Mouse (Mus musculus): ENCODE results near the gene Tnfrsf12a. TPM values are rescaled to one million over a fixed set of nuclear protein-coding genes. Genes with fewer than 3 reads are reported as not detected.

Gene Tnfrsf12a
- 13.4 TPM for polyA plus RNA-seq (2017; shearing (Covaris generic))

DNA sequence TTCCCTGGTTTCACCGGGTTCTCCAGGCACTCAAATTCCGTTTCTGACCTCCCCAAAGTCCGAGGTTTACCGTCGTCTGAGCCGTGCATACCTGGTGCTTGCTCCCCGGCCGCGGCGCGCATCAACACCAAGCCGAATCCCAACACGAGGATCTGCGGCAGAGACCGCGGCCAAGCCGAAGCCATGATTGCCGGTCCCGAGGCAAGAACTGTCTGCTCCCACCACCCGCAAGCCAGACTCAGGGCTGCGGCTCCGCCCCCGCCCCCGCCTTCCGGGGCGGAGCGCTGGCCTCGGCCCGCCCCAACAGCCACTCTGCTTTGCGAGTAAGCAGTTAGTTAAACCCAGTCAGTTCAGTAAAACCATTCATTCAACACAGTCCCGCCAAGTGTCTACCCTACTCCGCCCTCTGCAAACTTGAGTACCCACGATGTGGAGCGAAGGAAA, at the start of gene Tnfrsf12a:
Gene Tnfrsf12a (minus strand): TSS at position 233 of the 444 bp plus-strand sequence.

DNA sequence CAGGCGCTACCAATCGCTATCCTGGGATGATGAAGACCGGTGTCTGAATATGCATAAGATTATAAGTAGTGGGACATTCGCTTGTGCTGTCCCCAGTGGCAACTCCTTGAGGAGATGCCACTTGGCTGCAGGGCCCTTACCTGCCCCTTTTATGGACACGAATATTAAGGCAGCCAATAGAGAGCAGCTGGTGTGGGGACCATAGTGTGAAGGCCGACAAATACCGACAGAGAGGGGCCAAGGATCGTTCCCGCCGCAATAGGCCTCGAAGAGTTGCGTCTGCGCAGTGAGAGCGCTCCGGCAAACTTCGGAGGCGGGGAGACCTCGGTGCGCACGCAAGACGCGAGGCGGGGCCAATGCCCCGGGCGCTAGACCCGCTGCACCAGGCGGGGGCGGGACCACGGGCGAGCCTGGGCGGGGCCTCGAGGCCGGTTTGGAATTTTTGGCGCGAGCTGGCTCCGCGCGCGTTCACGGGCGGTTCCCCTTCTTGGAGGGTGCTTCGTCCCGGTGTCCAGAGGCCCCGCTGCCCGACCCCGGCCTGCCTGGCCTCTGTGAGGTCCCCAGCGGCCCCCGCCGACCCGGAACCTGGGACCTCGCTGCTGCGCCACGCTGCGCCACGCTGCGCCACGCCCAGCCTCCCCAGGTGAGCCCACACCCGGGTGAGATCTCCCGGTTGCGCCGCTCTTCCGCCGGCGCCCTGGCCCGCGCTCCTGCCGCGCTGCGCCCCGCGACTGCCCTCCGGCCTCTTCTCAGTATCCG, 48.9 kb upstream of the Tnfrsf12a start, which contains the start of gene Pkmyt1:
Gene Pkmyt1 (plus strand): TSS at position 338 of the 759 bp plus-strand sequence.

DNA sequence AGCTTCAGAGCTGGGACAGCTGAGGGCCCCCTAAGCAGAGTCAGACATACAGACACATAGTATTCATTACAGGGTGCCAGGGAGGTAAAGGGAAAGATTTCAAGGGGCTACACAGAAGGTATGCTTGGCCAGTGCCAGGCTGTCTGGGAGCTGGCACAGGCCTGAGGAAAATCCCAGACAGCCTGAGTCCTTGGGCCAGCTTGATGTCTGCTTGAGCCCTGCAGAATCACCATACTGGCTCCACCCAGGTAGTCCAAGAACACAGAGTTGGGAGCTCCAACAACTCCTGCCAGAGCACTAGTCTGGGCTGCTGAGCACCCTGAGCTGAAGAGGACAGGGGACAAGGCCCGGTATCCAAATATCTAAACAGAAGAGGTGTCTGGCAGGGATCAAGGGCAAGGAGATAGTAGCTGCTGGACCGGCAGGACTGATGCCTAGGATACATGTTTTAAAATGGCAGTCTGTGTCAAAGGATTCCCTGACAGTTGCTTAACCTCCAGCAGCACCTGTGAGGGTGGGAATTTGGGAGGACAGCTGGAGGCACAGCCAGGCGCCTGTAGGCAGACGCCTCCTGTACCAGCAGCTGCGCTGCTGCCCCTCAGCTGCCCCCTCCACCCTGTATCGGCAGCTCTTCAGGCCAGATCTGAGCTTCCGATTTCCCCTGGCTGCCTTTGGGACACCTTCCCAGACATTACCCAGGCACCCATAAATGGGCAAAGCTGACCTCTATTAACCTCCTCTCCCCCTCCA, 45.3 kb upstream of the Tnfrsf12a start, which contains the start of gene 1520401A03Rik:
Gene 1520401A03Rik (minus strand): TSS at position 408 of the 750 bp plus-strand sequence.

DNA sequence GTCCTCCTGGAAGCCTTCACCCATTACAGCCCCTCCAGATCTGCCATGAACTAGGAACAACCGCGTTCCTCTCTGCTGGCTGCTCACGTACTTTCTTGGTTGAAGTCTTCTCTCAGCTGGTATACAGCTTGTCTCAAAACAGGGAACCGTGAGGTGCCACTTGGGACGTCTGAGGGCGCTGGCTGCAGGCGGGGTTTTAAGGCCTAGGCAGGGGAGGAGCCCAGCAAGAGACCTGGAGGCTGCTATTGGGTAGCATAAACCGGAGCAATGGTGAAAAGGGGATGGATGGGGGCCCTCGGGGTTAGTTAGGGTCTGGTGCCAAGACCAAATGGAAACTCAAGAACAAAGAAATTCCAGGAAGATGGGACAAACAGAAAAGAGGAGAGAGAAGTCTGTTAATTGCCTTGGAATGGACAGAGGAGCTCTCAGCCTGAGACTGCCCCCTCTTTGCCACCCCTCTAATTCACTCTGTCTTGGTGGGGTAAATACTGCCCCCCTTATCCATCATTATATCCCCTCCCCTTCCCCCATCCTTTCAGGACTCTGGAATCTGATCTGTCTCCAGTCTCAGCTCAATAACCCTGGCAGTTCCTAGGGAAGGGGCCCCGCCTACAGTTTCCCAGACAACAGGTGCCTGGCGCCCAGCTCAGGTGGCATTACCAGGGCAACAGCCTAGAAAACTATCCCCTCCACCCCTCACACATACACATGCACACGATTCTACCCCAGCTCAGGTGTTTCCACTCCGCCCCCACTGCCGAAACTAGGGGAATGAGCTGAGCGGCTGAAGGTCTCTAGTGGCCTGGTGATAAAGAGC, 6.8 kb upstream of the Tnfrsf12a start, which contains the start of gene Cldn9:
Gene Cldn9 (minus strand): TSS at position 171 of the 817 bp plus-strand sequence.

DNA sequence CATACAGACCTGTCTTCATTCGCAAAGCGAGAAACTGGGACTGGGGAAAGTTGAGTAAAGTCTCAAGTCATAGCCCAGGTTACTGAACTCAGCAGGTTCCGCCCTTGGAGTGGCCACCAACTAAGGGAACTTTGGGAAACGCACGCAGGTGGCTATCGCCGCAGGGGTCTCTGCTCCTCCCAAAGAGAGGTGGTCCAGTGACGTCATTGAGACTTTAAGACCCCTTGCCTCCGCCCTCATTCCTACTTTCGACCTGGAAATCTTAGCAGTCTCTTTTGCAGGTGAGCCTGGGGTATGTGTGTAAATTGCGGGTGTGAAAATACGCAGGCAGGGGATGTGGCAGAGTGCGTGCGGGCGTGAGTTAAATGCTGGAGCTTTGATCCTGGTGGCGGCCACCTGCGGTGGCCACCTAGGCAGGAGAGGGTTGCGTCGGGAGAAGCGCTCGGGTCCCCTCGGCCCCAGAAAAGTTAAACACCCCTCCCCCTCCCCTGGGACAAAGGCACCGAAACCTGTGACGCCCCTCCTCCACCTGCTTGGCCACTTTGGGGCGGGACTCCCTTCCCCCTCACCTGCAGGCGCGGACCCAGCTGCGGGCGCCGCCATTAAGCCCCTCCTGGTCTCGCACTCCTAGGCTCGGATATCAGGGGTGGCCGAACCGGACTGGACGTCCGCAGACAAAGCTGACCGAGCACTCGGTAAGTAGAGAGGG, 2.0 kb upstream of the Tnfrsf12a start, which contains the start of gene Cldn6:
Gene Cldn6 (plus strand): TSS at position 123 of the 709 bp plus-strand sequence.

DNA sequence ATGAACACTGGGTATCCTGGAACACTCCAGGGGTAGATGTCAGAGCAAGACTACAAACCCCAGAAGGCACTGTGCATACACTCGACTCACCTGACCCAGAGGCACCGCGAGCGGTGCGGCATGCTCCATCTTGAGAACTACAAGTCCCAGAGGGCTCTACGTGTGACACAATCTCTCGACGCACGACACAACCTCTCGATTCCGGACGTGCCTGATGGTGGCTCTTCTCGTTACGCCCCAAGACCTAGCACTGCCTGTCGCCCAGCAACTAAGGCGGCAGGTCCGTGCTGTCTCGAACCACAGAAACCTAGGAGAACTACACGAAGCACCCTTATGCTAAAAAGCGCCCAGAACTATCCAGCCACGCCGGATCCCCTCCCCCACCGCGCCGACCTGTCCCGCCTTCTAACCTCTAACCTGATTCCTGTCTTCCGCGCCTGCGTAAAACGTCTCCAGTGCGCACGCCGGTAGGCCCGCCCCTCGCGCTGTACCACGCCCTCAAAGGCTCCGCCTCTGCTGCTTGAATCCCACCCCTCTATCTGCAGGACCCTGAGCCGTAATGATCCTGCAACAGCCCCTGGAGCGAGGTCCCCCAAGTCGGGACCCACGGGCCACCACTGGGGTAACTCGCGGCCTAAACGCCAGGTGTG, 3.7 kb downstream of the Tnfrsf12a start, which contains the start of the genes Hcfc1r1 and Thoc6:
Gene Hcfc1r1 (plus strand): TSS at position 173 of the 650 bp plus-strand sequence.
Gene Thoc6 (minus strand): TSS at position 459 of the 650 bp plus-strand sequence.

DNA sequence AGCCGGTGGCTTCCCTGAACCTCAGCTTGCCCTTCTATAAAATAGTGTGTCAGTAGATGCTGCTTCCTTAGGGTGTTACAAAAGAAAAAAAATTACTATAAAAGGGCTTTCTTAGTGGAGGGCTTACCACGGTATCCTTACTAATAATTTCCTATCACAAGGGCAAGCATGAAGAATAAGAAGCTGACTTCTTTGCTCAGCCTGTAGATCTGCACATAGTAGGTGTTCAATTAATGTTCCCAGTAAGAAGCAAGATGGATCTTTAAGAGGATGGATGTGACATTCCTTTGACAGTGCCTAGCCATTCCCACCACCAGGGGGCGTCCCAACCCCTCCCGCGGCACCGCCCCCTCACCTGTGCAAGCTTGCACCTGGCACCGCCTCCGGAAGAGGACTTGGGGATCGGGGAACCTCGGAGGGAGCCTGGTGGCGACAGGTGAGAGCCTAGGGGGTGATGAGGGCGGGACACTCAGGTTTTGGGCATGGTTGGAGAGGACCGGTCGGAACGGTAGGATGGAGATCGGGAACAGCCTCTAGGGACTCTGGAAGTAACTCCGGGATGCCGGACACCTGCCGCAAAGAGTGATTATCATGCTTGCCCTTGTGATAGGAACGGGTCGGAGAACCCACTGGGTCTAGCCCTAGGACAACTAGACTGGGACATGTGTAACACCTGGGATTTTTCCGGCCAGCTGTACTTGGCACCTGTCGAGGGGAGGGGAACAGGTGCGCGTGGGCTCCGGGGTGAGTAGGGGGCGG, 17.0 kb downstream of the Tnfrsf12a start, which contains the start of gene Bicdl2:
Gene Bicdl2 (plus strand): TSS at position 390 of the 759 bp plus-strand sequence.

DNA sequence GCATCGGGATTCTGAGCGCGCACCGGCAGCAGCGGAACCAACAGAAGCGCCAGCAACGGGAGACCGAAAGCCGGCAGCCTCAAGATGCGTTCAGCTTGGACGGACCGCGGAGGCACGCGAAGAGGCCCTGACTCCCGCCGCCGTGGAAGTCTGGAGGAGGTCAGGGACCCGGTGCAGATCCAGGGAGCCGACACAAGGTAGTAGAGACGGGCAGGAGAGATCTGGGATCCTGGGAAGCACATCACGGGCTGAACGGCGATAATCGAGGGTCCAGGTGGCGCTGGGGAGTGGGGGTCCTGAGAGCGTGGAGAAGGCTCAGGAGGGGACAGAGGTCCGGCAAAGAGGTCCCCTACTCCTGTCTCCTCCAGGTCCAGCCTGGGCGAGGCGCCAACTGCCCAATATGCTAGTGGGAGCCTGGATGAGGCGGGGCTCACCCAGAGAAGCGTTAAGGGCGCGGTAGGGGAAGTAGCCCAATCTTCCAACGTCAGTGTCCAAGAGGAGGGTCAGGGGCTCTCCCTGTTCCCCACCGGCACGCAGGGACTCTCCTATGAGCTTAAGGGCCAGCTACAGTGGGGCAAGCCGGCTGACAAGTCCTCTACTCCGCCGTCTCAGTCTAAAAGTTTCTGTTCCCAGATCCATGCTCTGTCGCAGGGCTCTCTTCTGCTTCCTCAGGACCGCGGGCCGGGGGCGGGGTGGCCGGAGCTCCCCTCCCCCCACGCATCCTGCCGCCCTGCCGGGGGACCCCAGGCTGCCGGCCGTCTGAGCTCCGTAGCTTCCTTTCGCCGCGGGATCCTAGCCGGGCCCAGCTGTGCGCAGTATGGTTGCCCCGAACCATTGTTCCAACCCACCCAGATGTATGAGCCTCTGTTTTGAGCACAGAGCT, 32.4 kb downstream of the Tnfrsf12a start, which contains the start of gene Mmp25:
Gene Mmp25 (minus strand): TSS at position 665 of the 883 bp plus-strand sequence.

Other genes with a start within 250 kb of the Tnfrsf12a start
- gene Vmn2r117, start 197.8 kb downstream of the Tnfrsf12a start, polyA plus RNA-seq (2017; shearing (Covaris generic)): not detected
- gene Zfp213, start 113.2 kb downstream of the Tnfrsf12a start, polyA plus RNA-seq (2017; shearing (Covaris generic)): 7.3 TPM
- gene Zfp13, start 78.0 kb downstream of the Tnfrsf12a start, polyA plus RNA-seq (2017; shearing (Covaris generic)): not detected
- 4.2 TPM for gene Zscan10, start 76.6 kb downstream of the Tnfrsf12a start, polyA plus RNA-seq (2017; shearing (Covaris generic))
- 1.5 TPM for gene Mmp25, start 32.2 kb downstream of the Tnfrsf12a start, polyA plus RNA-seq (2017; shearing (Covaris generic))
- not detected for gene Bicdl2, start 17.0 kb downstream of the Tnfrsf12a start, polyA plus RNA-seq (2017; shearing (Covaris generic))
- gene Hcfc1r1, start 3.9 kb downstream of the Tnfrsf12a start, polyA plus RNA-seq (2017; shearing (Covaris generic)): 57.1 TPM
- 31.2 TPM for gene Thoc6, start 3.6 kb downstream of the Tnfrsf12a start, polyA plus RNA-seq (2017; shearing (Covaris generic))
- gene Cldn6, start 1.8 kb upstream of the Tnfrsf12a start, polyA plus RNA-seq (2017; shearing (Covaris generic)): not detected
- not detected for gene Cldn9, start 6.6 kb upstream of the Tnfrsf12a start, polyA plus RNA-seq (2017; shearing (Covaris generic))
- 0.13 TPM for gene 1520401A03Rik, start 45.3 kb upstream of the Tnfrsf12a start, polyA plus RNA-seq (2017; shearing (Covaris generic))
- gene Pkmyt1, start 48.9 kb upstream of the Tnfrsf12a start, polyA plus RNA-seq (2017; shearing (Covaris generic)): 57.9 TPM
- 3.5 TPM for gene Paqr4, start 63.4 kb upstream of the Tnfrsf12a start, polyA plus RNA-seq (2017; shearing (Covaris generic))
- 2.8 TPM for gene Kremen2, start 68.4 kb upstream of the Tnfrsf12a start, polyA plus RNA-seq (2017; shearing (Covaris generic))
- 34.0 TPM for gene Flywch1, start 94.1 kb upstream of the Tnfrsf12a start, polyA plus RNA-seq (2017; shearing (Covaris generic))
- gene Flywch2, start 108.6 kb upstream of the Tnfrsf12a start, polyA plus RNA-seq (2017; shearing (Covaris generic)): 4.1 TPM
- gene Srrm2, start 113.1 kb upstream of the Tnfrsf12a start, polyA plus RNA-seq (2017; shearing (Covaris generic)): 994 TPM
- 395 TPM for gene Elob, start 151.7 kb upstream of the Tnfrsf12a start, polyA plus RNA-seq (2017; shearing (Covaris generic))
- 0.35 TPM for gene Prss33, start 158.6 kb upstream of the Tnfrsf12a start, polyA plus RNA-seq (2017; shearing (Covaris generic))
- not detected for gene Prss32, start 166.4 kb upstream of the Tnfrsf12a start, polyA plus RNA-seq (2017; shearing (Covaris generic))
- gene Prss41, start 166.7 kb upstream of the Tnfrsf12a start, polyA plus RNA-seq (2017; shearing (Covaris generic)): 4.6 TPM
- gene Prss21, start 190.6 kb upstream of the Tnfrsf12a start, polyA plus RNA-seq (2017; shearing (Covaris generic)): not detected
- gene Dcpp1, start 203.4 kb upstream of the Tnfrsf12a start, polyA plus RNA-seq (2017; shearing (Covaris generic)): not detected
- gene Dcpp2, start 203.4 kb upstream of the Tnfrsf12a start, polyA plus RNA-seq (2017; shearing (Covaris generic)): not detected
- gene Dcpp3, start 240.0 kb upstream of the Tnfrsf12a start, polyA plus RNA-seq (2017; shearing (Covaris generic)): not detected

Data from effector memory CD4-positive, alpha-beta T cell, adult 7 months (primary cell).